Mouse (Mus musculus): ENCODE data around the gene Hist1h4c. TPM values are rescaled to one million over a fixed set of nuclear protein-coding genes. Genes with fewer than 3 reads are reported as not detected.

Hist1h4c gene
- total and polyA plus RNA-seq, 3 experiments = 4.1 to 2,008 TPM; not detected in 1

DNA sequence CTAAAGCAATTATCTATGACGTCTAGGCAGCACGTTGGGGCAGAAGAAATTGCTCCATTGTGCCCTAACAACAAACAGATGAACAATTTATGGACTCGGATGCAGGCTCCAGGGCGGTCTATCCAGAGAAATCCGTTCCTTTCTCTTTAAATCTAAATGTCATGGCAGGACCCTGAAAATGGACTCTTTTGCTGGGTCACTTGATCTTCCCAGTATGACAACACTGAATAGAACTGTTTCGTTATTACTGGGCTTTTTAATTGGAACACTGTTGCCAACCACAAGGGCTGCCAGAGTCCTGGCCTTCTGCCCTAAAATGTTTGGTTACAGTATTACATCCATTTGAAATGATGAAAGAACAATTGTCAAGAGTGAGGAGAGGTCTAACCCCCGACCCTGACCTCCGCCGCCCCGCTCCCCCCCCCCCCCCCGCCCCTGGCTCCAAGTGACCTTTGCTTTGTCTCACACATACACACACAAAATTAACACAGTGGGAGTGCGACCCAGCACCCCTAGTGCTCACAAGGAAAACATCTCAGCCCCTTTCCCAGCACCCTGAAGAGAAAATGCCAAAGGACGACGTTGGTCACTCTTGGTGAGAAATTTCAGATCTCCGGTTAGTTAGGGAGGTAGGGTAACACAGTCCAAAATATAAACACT lies 11.6 kb upstream of the Hist1h4c start:
- H3K27me3 ChIP-seq (ENCODE audit: control insufficient read depth in 1 of 2, insufficient read depth in 2 of 2, low read length in 2 of 2) = no peaks in the 10 kb centered on the region
- DNase-seq (ENCODE audit: low read depth, low spot score) = no peak
- no peak overlapping the region for H3K27ac ChIP-seq (ENCODE audit: control insufficient read depth, low read depth, low read length)
- H3K9ac ChIP-seq (ENCODE audit: control insufficient read depth, low read depth, low read length, poor library complexity, severe bottlenecking) = no peak overlapping the region
- H3K9me3 ChIP-seq (replicated peaks; ENCODE audit: insufficient read depth, low read length) = no peaks in the 10 kb centered on the region
- no peak overlapping the region for H3K4me3 ChIP-seq (ENCODE audit: control insufficient read depth in 1 of 2, insufficient read depth in 1 of 2, low read depth in 2 of 2, low read length in 2 of 2)
- TF ChIP-seq ETS1 (IDR thresholded peaks at IDR 0.05; ENCODE audit: low read depth, low read length) = no peak
- no peak for TF ChIP-seq MAZ (IDR thresholded peaks at IDR 0.05; ENCODE audit: low read depth, low read length)
- no peak for TF ChIP-seq HCFC1 (IDR thresholded peaks at IDR 0.05; ENCODE audit: low read depth, low read length)
- TF ChIP-seq GATA1 (IDR thresholded peaks at IDR 0.05; ENCODE audit: low read depth, low read length) = no peak
- no peak for TF ChIP-seq USF1 (IDR thresholded peaks at IDR 0.05; ENCODE audit: low read depth, low read length)
- no peak for TF ChIP-seq MEF2A (IDR thresholded peaks at IDR 0.05; ENCODE audit: extremely low read depth, insufficient replicate concordance, low read depth, low read length, poor library complexity, severe bottlenecking)
- TF ChIP-seq POLR2A (IDR thresholded peaks at IDR 0.05; ENCODE audit: control insufficient read depth in 1 of 2, insufficient read depth in 1 of 2, low read depth in 1 of 2, low read length in 2 of 2, poor library complexity in 1 of 2) = no peak
- no peak for TF ChIP-seq ZNF384 (IDR thresholded peaks at IDR 0.05; ENCODE audit: low read depth, low read length)
- peaks cover 0 to 13% of the 10 kb centered on the region in 2 experiments; a peak in 2 of 4 replicates for H3K36me3 ChIP-seq (ENCODE audit: control insufficient read depth in 1 of 2, insufficient read depth in 2 of 2, low read length in 2 of 2)
- peaks cover 2 to 16% of the 10 kb centered on the region in 2 experiments for H3K4me1 ChIP-seq (ENCODE audit: control insufficient read depth in 1 of 2, insufficient read depth in 2 of 2, low read length in 2 of 2)
- no peaks in the 10 kb centered on the region for H3K79me2 ChIP-seq (ENCODE audit: control insufficient read depth, insufficient read depth, low read length, poor library complexity)

DNA sequence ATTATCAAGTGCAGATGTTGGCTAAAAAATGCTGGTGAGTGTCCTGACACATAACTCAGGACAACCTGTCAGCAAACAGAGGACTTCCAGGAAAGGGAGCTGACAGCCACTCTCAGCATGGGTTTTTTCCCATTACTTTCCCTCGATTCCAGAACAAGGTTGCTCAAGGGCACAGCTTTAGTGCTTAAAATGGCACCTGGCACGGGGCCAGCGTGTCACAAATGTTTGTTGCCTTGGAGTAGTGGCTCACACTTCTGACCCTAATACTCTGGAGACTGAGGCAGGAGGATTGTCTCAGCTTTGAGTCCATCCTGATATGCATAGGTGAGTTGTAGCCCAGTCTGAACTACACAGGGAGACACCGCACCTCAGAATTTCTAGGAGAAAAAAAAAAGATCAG lies 10.4 kb upstream of the Hist1h4c start:
- Histone ChIP-seq H3K4me1 (ENCODE audit: control insufficient read depth in 1 of 2, insufficient read depth in 2 of 2, low read length in 2 of 2) (peaks cover 0 to 14% of the 10 kb centered on the region in 2 experiments), H3K9ac (ENCODE audit: control insufficient read depth, low read depth, low read length, poor library complexity, severe bottlenecking) (no peak overlapping the region), H3K27me3 (ENCODE audit: control insufficient read depth in 1 of 2, insufficient read depth in 2 of 2, low read length in 2 of 2) (no peaks in the 10 kb centered on the region), H3K4me3 (ENCODE audit: control insufficient read depth in 1 of 2, insufficient read depth in 1 of 2, low read depth in 2 of 2, low read length in 2 of 2) (no peak overlapping the region), H3K79me2 (ENCODE audit: control insufficient read depth, insufficient read depth, low read length, poor library complexity) (no peaks in the 10 kb centered on the region), H3K9me3 (replicated peaks; ENCODE audit: insufficient read depth, low read length) (no peaks in the 10 kb centered on the region), H3K36me3 (ENCODE audit: control insufficient read depth in 1 of 2, insufficient read depth in 2 of 2, low read length in 2 of 2) (peaks cover 0 to 12% of the 10 kb centered on the region in 2 experiments; a peak in 2 of 4 replicates), H3K27ac (ENCODE audit: control insufficient read depth, low read depth, low read length) (no peak overlapping the region)
- no peak for DNase-seq (ENCODE audit: low read depth, low spot score)
- TF ChIP-seq CTCF (IDR thresholded peaks at IDR 0.05 in 2 of 3, conservative IDR thresholded peaks at IDR 0.05 in 1 of 3; ENCODE audit: control insufficient read depth in 1 of 3, insufficient read depth in 1 of 3, low read depth in 2 of 3, low read length in 3 of 3, poor library complexity in 1 of 3, severe bottlenecking in 1 of 3) (no peak), ELF1 (IDR thresholded peaks at IDR 0.05; ENCODE audit: low read depth, low read length) (no peak), SIN3A (IDR thresholded peaks at IDR 0.05; ENCODE audit: low read length) (no peak), ETS1 (IDR thresholded peaks at IDR 0.05; ENCODE audit: low read depth, low read length) (no peak), POLR2AphosphoS5 (IDR thresholded peaks at IDR 0.05; ENCODE audit: borderline replicate concordance, low read depth, low read length) (no peak), TBP (IDR thresholded peaks at IDR 0.05; ENCODE audit: low read depth, low read length) (no peak), MAFK (IDR thresholded peaks at IDR 0.05; ENCODE audit: borderline replicate concordance, low read depth, low read length) (no peak), MAX (IDR thresholded peaks at IDR 0.05; ENCODE audit: low read length) (no peak)

All from MEL (cell line).